Mouse (Mus musculus) midbrain, embryonic 14.5 days (tissue): ENCODE results near the gene Gm45808. TPM values are rescaled to one million over a fixed set of nuclear protein-coding genes. Genes with fewer than 3 reads are reported as not detected.

ENCODE experiments used
- ATAC-seq: fragments of 200-750 bp; cut with Nextera tagmentation; 2 replicates; pipeline ENCODE4 v1.8.0; 2017; ENCODE audit warnings: moderate number of reproducible peaks, moderate library complexity; ENCODE audit not compliant: low FRiP score, low TSS enrichment
- DNase-seq: peaks from one replicate; pipeline ENCODE4 v3.0.0-alpha.2; 2015
- H3K27ac ChIP-seq: fragments of 300-500 bp; sonication (generic); replicated peaks from 2 replicates; pipeline ENCODE4 v1.5.1; 2014; ENCODE audit warnings: mild to moderate bottlenecking, low read depth, low read length, moderate library complexity
- H3K27me3 ChIP-seq: fragments of 300-500 bp; sonication (generic); 2 replicates; pipeline ENCODE4 v1.6.1; 2014; ENCODE audit warnings: low read length, control low read depth, mixed read lengths; ENCODE audit not compliant: control insufficient read depth, insufficient read depth
- H3K36me3 ChIP-seq: fragments of 300-500 bp; sonication (generic); 2 replicates; pipeline ENCODE4 v1.6.1; 2014; ENCODE audit warnings: low read length, control low read depth; ENCODE audit not compliant: control insufficient read depth, insufficient read depth
- H3K4me1 ChIP-seq: fragments of 300-500 bp; sonication (generic); 2 replicates; pipeline ENCODE4 v1.6.1; 2014; ENCODE audit warnings: mild to moderate bottlenecking, antibody characterized with exemption, low read length, control low read depth; ENCODE audit not compliant: control insufficient read depth, insufficient read depth
- H3K4me2 ChIP-seq: fragments of 300-500 bp; sonication (generic); 2 replicates; pipeline ENCODE4 v1.6.1; 2014; ENCODE audit warnings: mild to moderate bottlenecking, low read length, moderate library complexity
- H3K4me3 ChIP-seq: fragments of 300-500 bp; sonication (generic); replicated peaks from 2 replicates; pipeline ENCODE4 v1.5.1; 2014; ENCODE audit warnings: low read depth, low read length
- H3K9ac ChIP-seq: fragments of 300-500 bp; sonication (generic); replicated peaks from 2 replicates; pipeline ENCODE4 v1.6.1; 2014; ENCODE audit warnings: mild to moderate bottlenecking, low read length, moderate library complexity
- H3K9me3 ChIP-seq: fragments of 300-500 bp; sonication (generic); 2 replicates; pipeline ENCODE4 v1.6.1; 2016; ENCODE audit warnings: low read length, control low read depth, mixed read lengths; ENCODE audit not compliant: control insufficient read depth
- WGBS: fragments of 180-500 bp; shearing (Covaris S2); extraction: QIAGEN DNeasy Blood & Tissue Kit; methylation state at CpG from one replicate; pipeline ENCODE4 v1.1.7; 2014; 5-methylcytosine and 5-hydroxymethylcytosine counted together
- polyA plus RNA-seq: library from polyadenylated mRNA; unstranded; fragments of >200 nt; fragmentation: Nextera tagmentation; extraction: Ambion mirVana; gene quantifications from 2 replicates; pipeline ENCODE4 v1.2.1, GENCODE M21; 2014

Gene Gm45808
- polyA plus RNA-seq, 1 experiment from 2014 or later: not detected

DNA sequence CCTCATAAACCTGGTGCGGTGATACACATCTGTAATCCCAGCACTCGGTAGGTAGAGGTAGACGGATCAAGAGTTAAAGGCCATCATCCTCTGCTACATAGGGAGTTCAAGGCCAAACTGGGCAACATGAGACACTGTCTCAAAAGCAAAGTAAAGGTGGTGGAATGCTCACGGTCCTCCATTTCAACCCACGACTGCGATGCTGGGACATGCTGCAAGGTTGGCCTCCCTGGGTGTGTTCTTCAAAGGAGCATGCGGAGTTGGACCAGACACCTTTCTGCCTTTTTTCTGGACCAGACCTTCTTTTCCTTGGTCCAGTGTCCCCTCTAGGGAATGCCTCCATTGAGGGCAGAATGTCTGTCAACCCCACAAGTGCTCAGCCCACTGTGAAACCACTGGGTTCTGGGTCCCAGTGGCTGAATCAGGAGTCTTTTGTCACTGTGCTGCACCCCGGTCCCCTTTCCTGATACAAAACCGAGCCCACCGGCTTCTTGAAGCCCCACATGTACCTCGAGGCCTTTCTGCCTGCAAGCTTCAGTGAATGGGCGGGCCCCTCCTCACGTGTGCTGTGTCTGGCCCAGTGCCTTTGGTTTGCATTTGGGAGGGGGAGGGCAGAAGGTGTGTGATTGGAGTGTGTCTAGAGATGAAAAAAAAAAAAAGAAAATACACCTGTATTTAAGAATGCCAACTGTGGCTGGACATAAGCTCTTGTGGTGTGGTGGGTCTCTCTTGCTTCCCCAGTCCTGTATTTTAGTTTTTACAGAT lies 30.5 kb downstream of the Gm45808 start:
- H3K4me1 ChIP-seq: peaks cover 28% of the 10 kb centered on the region
- DNase-seq: no peak
- no peak overlapping the region for H3K27ac ChIP-seq
- no peaks in the 10 kb centered on the region for H3K27me3 ChIP-seq
- WGBS: 81% methylated on average over 13 of the region's 13 CpGs
- no peak overlapping the region for H3K4me3 ChIP-seq
- H3K9me3 ChIP-seq: no peaks in the 10 kb centered on the region
- no peak for ATAC-seq
- peaks cover 58% of the 10 kb centered on the region for H3K36me3 ChIP-seq
- no peak overlapping the region for H3K9ac ChIP-seq
- no peak overlapping the region for H3K4me2 ChIP-seq

DNA sequence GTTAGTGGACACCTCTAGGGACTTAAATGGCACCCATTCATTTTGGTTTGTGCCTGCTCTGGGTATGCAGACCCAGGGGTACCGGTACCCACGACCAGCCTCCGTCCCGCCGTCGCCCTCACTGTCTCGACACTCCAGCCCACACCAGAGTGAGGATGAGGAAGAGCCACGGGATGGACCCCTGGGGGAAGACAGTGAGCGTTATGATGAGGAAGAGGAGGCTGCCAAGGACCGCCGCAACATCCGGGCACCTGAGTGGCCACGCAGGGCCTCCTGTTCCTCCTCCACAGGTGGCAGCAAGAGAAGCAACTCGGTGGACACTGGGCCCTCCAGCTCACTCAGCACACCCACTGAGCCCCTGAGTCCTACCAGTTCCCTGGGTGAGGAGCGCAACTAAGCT lies 31.6 kb downstream of the Gm45808 start:
- Histone ChIP-seq H3K4me2 (no peak overlapping the region), H3K9me3 (no peaks in the 10 kb centered on the region), H3K4me1 (peaks cover 17% of the 10 kb centered on the region), H3K4me3 (no peak overlapping the region), H3K27ac (no peak overlapping the region), H3K9ac (no peak overlapping the region), H3K36me3 (peaks cover 60% of the 10 kb centered on the region), H3K27me3 (no peaks in the 10 kb centered on the region)
- WGBS: 87% methylated on average over 15 of the region's 15 CpGs
- no peak for ATAC-seq
- no peak for DNase-seq

DNA sequence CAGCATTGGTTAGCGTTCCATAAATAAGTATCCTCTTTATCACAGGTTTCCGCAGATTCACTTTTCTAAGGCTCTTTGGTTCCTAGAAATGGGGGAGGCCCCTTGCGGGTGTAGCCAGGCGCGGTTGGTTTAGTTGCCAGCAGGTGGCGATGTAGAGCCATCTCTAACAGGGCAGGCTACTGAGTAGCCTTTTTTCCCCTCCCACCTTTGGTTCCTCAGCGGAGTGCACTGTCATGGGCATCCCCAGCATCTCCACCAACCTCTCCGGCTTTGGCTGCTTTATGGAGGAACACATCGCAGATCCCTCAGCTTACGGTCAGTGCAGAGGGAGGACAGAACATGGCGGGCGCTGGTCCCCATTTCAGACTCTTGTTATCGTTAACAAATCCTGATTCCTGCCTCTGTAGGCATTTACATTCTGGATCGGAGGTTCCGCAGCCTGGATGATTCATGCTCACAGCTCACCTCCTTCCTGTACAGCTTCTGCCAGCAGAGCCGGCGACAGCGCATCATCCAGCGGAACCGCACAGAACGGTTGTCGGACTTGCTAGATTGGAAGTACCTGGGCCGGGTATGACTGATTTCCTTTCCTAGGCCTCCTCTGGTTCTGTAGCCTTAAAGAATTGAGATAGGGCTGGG lies 35.1 kb downstream of the Gm45808 start:
- no peaks in the 10 kb centered on the region for H3K4me1 ChIP-seq
- H3K27me3 ChIP-seq: no peaks in the 10 kb centered on the region
- H3K27ac ChIP-seq: no peak overlapping the region
- no peaks in the 10 kb centered on the region for H3K9me3 ChIP-seq
- no peak overlapping the region for H3K4me3 ChIP-seq
- DNase-seq (peak; percentile 90), ATAC-seq (peak; percentile 55; the same call in 1 of the 2 replicates)
- H3K4me2 ChIP-seq: no peak overlapping the region; the same call in 1 of the 2 replicates
- H3K36me3 ChIP-seq: peaks cover 53% of the 10 kb centered on the region
- WGBS: 53% methylated on average over 23 of the region's 23 CpGs
- H3K9ac ChIP-seq: 0 out of 2 replicates have a peak overlapping the region, but pooled peaks have one; percentile 17

DNA sequence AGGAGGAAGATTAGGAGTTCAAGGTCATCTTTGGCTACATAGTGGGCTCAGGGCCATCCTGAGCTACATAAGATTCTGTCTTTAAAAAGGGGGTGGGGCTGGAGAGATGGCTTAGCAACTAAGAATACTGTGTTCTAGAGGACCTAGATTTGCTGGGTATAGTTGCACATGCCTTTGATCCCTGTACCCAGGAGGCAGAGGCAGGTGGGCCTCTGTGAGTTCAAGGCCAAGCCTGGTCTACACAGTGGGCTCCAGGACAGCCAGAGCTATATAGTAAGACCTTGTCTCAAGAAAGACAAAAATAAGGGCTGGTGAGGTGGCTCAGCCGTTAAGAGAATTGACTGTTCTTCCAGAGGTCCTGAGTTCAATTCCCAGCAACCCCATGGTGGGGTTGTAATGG lies 36.6 kb downstream of the Gm45808 start:
- Histone ChIP-seq H3K9me3 (no peaks in the 10 kb centered on the region), H3K4me3 (no peak overlapping the region), H3K27ac (no peak overlapping the region), H3K4me2 (no peak overlapping the region), H3K9ac (no peak overlapping the region), H3K36me3 (peaks cover 51% of the 10 kb centered on the region), H3K27me3 (no peaks in the 10 kb centered on the region), H3K4me1 (no peaks in the 10 kb centered on the region)
- 95% methylated on average over 1 of the region's 1 CpGs for WGBS
- ATAC-seq: no peak
- no peak for DNase-seq

DNA sequence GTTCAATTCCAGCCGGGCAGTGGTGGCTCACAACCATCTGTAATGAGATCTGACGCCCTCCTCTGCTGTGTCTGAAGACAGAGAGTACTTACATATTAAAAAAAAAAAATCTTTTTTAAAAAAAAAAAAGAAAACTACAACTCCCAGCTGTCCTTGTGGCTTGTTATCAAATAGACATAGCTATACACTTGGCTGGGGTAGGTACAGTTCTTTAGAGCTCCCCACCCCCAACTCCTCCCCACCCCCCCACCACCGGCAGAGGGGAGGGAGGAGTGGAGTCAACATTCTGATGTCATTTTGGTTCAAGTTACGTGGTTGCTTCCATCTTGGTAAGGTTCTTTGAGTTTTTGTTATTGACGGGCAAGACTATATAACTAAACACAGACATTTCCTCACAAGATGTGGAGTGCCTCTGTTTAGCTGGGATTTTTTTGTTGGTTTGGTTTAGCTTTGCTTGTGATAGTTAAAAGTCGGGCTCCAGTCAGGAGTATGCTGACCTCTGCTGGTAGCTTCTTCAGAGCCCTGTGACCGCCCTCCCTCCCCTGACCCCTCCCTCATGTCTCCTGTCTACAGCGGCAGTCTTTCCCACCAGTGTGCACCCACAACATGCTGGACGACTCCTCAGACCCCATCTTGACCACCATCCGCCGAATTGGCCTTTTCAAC lies 39.2 kb downstream of the Gm45808 start:
- Histone ChIP-seq H3K27ac (no peak overlapping the region), H3K36me3 (peaks cover 53% of the 10 kb centered on the region), H3K4me1 (no peaks in the 10 kb centered on the region), H3K9ac (no peak overlapping the region), H3K4me3 (no peak overlapping the region), H3K4me2 (no peak overlapping the region), H3K27me3 (no peaks in the 10 kb centered on the region), H3K9me3 (no peaks in the 10 kb centered on the region)
- WGBS: 40% methylated on average over 11 of the region's 11 CpGs
- DNase-seq: peak; percentile 61
- ATAC-seq: no peak

DNA sequence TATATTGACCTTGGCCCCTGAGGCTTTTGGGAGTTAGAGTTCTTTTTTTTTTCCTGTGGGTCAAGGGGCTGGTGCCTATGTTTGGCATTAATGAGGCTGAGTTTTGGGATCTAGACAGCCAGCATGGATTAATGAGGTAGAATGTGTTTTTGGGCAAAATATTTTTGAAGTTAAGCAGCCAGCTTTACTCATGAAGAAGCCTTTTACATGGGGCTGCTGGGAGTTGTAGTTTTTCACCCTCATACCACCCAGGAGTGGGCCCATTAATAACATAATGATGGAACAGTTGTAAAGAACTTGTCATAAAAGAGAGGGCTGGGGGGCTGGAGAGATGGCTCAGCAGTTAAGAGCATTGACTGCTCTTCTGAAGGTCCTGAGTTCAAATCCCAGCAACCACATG lies 40.0 kb downstream of the Gm45808 start:
- Histone ChIP-seq H3K27ac (no peak overlapping the region), H3K4me1 (no peaks in the 10 kb centered on the region), H3K27me3 (no peaks in the 10 kb centered on the region), H3K9me3 (no peaks in the 10 kb centered on the region), H3K9ac (no peak overlapping the region), H3K4me3 (no peak overlapping the region), H3K4me2 (no peak overlapping the region), H3K36me3 (peaks cover 50% of the 10 kb centered on the region)
- ATAC-seq (no peak), DNase-seq (no peak)

DNA sequence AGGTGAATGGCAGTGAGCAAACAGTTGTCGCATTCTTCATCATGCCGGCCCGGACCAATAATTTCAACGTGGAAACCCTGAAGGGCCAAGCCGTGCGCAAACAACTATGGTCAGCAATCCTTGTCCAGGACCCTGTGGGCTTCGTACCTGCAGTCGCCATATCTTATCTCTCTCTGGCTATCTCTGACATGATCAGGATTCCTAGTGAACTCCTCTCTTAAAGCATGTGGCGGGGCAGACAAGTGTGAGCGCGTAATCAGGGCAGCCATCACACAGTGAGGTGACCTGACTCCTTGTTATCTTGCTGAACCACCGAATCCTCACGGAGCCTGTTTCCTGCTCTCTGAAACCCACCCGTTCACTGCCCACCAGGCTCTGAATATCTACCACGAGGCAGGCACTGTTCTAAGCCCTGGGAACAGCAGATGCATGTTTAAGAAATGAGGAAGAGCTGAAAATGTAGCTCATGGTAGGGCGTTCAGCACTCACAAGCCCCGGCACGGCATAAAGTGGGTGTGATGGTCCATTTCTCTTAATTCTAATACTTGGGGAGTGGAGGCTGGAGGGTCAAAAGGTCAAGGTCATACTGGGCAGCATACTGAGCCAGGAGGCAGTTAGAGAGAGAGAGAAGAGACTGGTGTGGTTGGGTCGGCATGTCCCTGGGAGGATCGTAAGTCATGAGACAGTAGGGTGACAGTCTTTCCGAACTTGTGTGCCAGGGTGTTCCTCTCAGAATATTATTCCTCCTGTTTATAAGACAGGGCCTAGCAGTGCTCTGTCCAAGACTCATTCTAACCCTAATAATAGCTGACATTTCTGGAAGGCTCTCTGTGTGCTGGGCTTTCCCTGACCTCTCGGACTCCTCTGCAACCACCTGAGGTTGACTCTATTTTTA lies 42.8 kb downstream of the Gm45808 start:
- no peaks in the 10 kb centered on the region for H3K9me3 ChIP-seq
- H3K4me2 ChIP-seq: no peak overlapping the region
- 92% methylated on average over 22 of the region's 22 CpGs for WGBS
- H3K27me3 ChIP-seq: no peaks in the 10 kb centered on the region
- H3K27ac ChIP-seq: no peak overlapping the region
- DNase-seq: no peak
- peaks cover 51% of the 10 kb centered on the region for H3K36me3 ChIP-seq
- no peak overlapping the region for H3K4me3 ChIP-seq
- no peak for ATAC-seq
- H3K4me1 ChIP-seq: no peaks in the 10 kb centered on the region
- H3K9ac ChIP-seq: no peak overlapping the region

DNA sequence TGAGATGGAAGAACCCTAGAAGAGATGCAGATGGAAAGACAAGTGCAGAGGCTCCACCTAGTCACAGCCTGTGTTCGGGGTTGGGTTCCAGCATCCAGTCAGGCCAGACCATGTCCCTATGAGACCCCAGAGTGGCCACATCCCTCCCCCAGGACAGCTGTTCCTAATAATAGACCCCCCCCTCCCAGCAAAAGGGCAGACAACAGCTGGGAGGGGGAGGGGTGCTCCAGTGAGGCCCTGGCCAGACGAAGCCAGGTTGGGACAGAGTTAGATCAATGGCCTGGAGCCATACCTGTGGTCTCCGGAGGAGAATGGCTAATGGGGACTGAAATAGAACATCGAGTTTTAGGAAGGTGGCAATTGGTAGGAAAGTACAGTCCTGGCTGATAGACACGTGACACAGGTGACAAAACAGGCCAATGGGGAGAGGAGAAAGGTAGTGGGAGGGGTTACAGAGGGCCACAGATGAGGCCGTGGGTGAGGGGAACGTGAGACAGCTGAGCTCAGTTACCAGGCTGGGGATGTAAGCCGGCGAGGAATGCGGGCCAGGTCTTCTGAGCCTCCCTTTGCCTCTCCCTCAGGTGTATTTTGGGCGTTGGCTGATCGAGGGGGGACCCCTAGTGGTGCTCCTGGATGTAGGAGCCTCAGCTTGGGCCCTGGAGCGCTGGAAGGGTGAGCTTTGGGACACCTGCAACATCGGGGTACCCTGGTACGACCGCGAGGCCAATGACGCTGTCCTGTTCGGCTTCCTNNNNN lies 48.9 kb downstream of the Gm45808 start, which contains the start of gene Ruvbl2:
Gene Ruvbl2 (minus strand): TSS at position 576 of the 756 bp plus-strand sequence.
- H3K4me1 ChIP-seq: peaks cover 28% of the 10 kb centered on the region
- 24% methylated on average over 19 of the region's 19 CpGs for WGBS
- peaks cover 14% of the 10 kb centered on the region for H3K36me3 ChIP-seq
- no peak within 1 kb of the TSS for H3K4me3 ChIP-seq
- H3K9me3 ChIP-seq: no peaks in the 10 kb centered on the region
- H3K27me3 ChIP-seq: no peaks in the 10 kb centered on the region
- peak within 1 kb of the TSS; percentile 4; the same call in 1 of the 2 replicates for H3K4me2 ChIP-seq
- no peak within 1 kb of the TSS for H3K27ac ChIP-seq
- no peak within 1 kb of the TSS for H3K9ac ChIP-seq
- ATAC-seq (no peak), DNase-seq (no peak)
